Mouse (Mus musculus) limb, embryonic 12.5 days (tissue): ENCODE results near the gene BC016579. TPM values are rescaled to one million over a fixed set of nuclear protein-coding genes. Genes with fewer than 3 reads are reported as not detected.

Experiments
- ATAC-seq: fragments of 200-750 bp; cut with Nextera tagmentation; 2 replicates; pipeline ENCODE4 v1.8.0; 2017; ENCODE audit warnings: low read depth, moderate TSS enrichment; ENCODE audit not compliant: insufficient number of reproducible peaks, insufficient read depth, low FRiP score, low TSS enrichment
- H3K27ac ChIP-seq: fragments of 300-500 bp; sonication (generic); 2 replicates; pipeline ENCODE4 v1.5.1; 2016; ENCODE audit warnings: mild to moderate bottlenecking, moderate library complexity
- H3K27me3 ChIP-seq: fragments of 300-500 bp; sonication (generic); 2 replicates; pipeline ENCODE4 v1.6.1; 2016; ENCODE audit warnings: mild to moderate bottlenecking, moderate library complexity
- H3K36me3 ChIP-seq: fragments of 300-500 bp; sonication (generic); 2 replicates; pipeline ENCODE4 v1.6.1; 2016; ENCODE audit warnings: mild to moderate bottlenecking, moderate library complexity
- H3K4me1 ChIP-seq: fragments of 300-500 bp; sonication (generic); replicated peaks from 2 replicates; pipeline ENCODE4 v1.6.1; 2016
- H3K4me2 ChIP-seq: fragments of 300-500 bp; sonication (generic); 2 replicates; pipeline ENCODE4 v1.6.1; 2016; ENCODE audit warnings: mild to moderate bottlenecking, moderate library complexity
- H3K4me3 ChIP-seq: fragments of 300-500 bp; sonication (generic); replicated peaks from 2 replicates; pipeline ENCODE4 v1.5.1; 2016; ENCODE audit warnings: mild to moderate bottlenecking
- H3K9ac ChIP-seq: fragments of 300-500 bp; sonication (generic); replicated peaks from 2 replicates; pipeline ENCODE4 v1.6.1; 2016; ENCODE audit warnings: mild to moderate bottlenecking, moderate library complexity
- H3K9me3 ChIP-seq: fragments of 300-500 bp; sonication (generic); 2 replicates; pipeline ENCODE4 v1.6.1; 2016; ENCODE audit warnings: mild to moderate bottlenecking, moderate library complexity
- WGBS: fragments of 180-500 bp; shearing (Covaris S2); methylation state at CpG from one replicate; pipeline ENCODE4 v1.1.7; 2016; 5-methylcytosine and 5-hydroxymethylcytosine counted together
- polyA plus RNA-seq: library from polyadenylated mRNA; unstranded; fragments of >200 nt; fragmentation: Nextera tagmentation; extraction: Ambion mirVana; gene quantifications from 2 replicates; pipeline ENCODE4 v1.2.1, GENCODE M21; 2016

BC016579 gene
- polyA plus RNA-seq, 1 experiment from 2014 or later, result 0.19 TPM

DNA sequence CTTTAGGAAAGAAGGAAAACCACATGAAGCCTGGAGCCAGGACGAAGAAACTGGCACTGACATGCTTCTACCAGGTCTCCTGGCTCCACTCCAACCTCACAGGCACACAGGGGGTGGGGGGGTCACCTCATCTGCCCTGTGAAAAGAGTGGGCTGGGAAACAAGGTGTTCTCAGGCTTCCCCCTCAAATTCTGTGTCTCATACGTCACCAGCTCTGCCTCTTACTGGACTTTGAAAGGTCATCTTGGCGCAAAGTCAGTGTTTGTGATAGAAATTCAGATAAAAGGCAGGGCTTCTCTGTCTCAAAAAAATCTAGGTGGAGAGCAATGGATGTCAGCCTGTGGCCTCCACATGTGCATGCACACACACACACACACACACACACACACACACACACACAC, 12.6 kb downstream of the BC016579 start:
- Histone ChIP-seq H3K27ac (no peak overlapping the region), H3K4me1 (0 out of 2 replicates have a peak, but pooled peaks cover 4% of the 10 kb centered on the region), H3K9me3 (no peaks in the 10 kb centered on the region), H3K4me2 (no peak overlapping the region), H3K36me3 (no peaks in the 10 kb centered on the region), H3K27me3 (no peaks in the 10 kb centered on the region), H3K4me3 (no peak overlapping the region), H3K9ac (no peak overlapping the region)
- 0 out of 2 replicates have a peak, but pooled peaks have one; percentile 31 for ATAC-seq
- WGBS, result 73% methylated on average over 3 of the region's 3 CpGs

GRCm38 (mm10) chr16:45640070-45640762, 13.7 kb downstream of the BC016579 start:
- WGBS, result 80% methylated on average over 10 of the region's 10 CpGs
- ATAC-seq, result no peak

DNA sequence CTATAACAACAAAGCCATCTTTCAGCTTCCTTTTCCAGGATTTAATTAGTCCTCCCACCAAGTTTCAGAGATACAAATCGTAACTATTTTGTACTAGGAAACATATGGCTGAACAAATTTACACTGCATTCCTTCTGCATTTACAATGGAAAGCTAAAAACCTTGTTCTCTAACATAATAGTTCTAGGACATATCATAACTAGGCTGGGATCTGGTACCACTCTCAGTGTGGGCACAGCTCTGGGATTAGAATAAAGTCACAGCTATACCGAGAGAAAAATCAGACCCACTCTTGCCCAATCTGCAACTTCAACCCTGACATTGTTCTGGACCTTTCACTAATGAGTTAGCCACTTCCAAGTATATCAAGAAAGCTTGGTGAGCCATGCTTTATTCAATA, 18.0 kb downstream of the BC016579 start:
- no peak overlapping the region for H3K4me3 ChIP-seq
- no peaks in the 10 kb centered on the region for H3K4me1 ChIP-seq
- H3K9me3 ChIP-seq, result no peaks in the 10 kb centered on the region
- no peak overlapping the region for H3K27ac ChIP-seq
- ATAC-seq, result no peak
- H3K36me3 ChIP-seq, result no peaks in the 10 kb centered on the region
- H3K9ac ChIP-seq, result no peak overlapping the region
- H3K4me2 ChIP-seq, result no peak overlapping the region
- H3K27me3 ChIP-seq, result no peaks in the 10 kb centered on the region
- WGBS, result 80% methylated on average over 2 of the region's 2 CpGs

More at GRCm38 (mm10) chr16:45640070-45640762, 13.7 kb downstream of the BC016579 start:
- Histone ChIP-seq H3K4me3 (no peak overlapping the region), H3K4me1 (0 out of 2 replicates have a peak, but pooled peaks cover 4% of the 10 kb centered on the region), H3K9ac (no peak overlapping the region), H3K4me2 (no peak overlapping the region), H3K36me3 (no peaks in the 10 kb centered on the region), H3K27ac (no peak overlapping the region), H3K9me3 (no peaks in the 10 kb centered on the region), H3K27me3 (no peaks in the 10 kb centered on the region)

- Histone ChIP-seq H3K27ac (no peak overlapping the region), H3K36me3 (no peaks in the 10 kb centered on the region), H3K4me3 (no peak overlapping the region), H3K9ac (no peak overlapping the region), H3K9me3 (no peaks in the 10 kb centered on the region), H3K4me1 (no peaks in the 10 kb centered on the region), H3K4me2 (no peak overlapping the region), H3K27me3 (no peaks in the 10 kb centered on the region)
- WGBS, result 77% methylated on average over 4 of the region's 4 CpGs
- no peak for ATAC-seq
Measured at GRCm38 (mm10) chr16:45632420-45632819, 21.4 kb downstream of the BC016579 start.

GRCm38 (mm10) chr16:45630347-45630960, 23.4 kb downstream of the BC016579 start:
- Histone ChIP-seq H3K9ac (no peak overlapping the region), H3K27me3 (no peaks in the 10 kb centered on the region), H3K36me3 (no peaks in the 10 kb centered on the region), H3K27ac (no peak overlapping the region), H3K9me3 (no peaks in the 10 kb centered on the region), H3K4me2 (no peak overlapping the region), H3K4me1 (no peaks in the 10 kb centered on the region), H3K4me3 (no peak overlapping the region)
- ATAC-seq, result 0 out of 2 replicates have a peak, but pooled peaks have one; percentile 52
- 43% methylated on average over 5 of the region's 5 CpGs for WGBS

GRCm38 (mm10) chr16:45629497-45630105, 24.3 kb downstream of the BC016579 start:
- WGBS, result 75% methylated on average over 8 of the region's 8 CpGs
- no peak overlapping the region for H3K4me2 ChIP-seq
- H3K27ac ChIP-seq, result no peak overlapping the region
- no peak overlapping the region for H3K9ac ChIP-seq
- ATAC-seq, result no peak
- no peak overlapping the region for H3K4me3 ChIP-seq
- no peaks in the 10 kb centered on the region for H3K9me3 ChIP-seq
- H3K4me1 ChIP-seq, result no peaks in the 10 kb centered on the region
- H3K36me3 ChIP-seq, result no peaks in the 10 kb centered on the region
- H3K27me3 ChIP-seq, result no peaks in the 10 kb centered on the region

DNA sequence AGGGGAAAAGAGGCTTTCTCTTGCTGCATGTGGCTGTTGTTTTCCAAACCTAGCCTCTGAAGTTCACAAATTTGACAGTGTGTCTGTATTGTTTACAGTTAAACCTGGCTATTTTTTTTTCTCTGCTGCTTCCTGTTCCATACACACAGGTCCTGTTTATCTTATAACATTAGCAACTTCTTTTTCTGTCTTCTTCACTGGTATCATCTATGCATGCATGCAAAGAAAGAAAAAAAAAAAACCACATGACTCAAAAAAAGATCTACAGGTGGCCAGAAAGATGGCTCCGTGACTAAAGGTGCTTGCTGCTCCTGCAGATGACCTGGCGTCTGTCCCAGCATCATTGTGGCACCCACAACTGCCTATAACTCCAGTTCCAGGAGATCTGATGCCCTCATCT, 28.5 kb downstream of the BC016579 start:
- no peaks in the 10 kb centered on the region for H3K4me1 ChIP-seq
- H3K4me2 ChIP-seq, result no peak overlapping the region
- no peak for ATAC-seq
- H3K9me3 ChIP-seq, result no peaks in the 10 kb centered on the region
- WGBS, result 94% methylated on average over 2 of the region's 2 CpGs
- no peaks in the 10 kb centered on the region for H3K27me3 ChIP-seq
- no peak overlapping the region for H3K9ac ChIP-seq
- H3K36me3 ChIP-seq, result no peaks in the 10 kb centered on the region
- H3K4me3 ChIP-seq, result no peak overlapping the region
- no peak overlapping the region for H3K27ac ChIP-seq

- Histone ChIP-seq H3K9me3 (no peaks in the 10 kb centered on the region), H3K4me1 (no peaks in the 10 kb centered on the region), H3K4me2 (no peak overlapping the region), H3K27ac (no peak overlapping the region), H3K27me3 (no peaks in the 10 kb centered on the region), H3K9ac (no peak overlapping the region), H3K4me3 (no peak overlapping the region), H3K36me3 (no peaks in the 10 kb centered on the region)
- WGBS, result 81% methylated on average over 2 of the region's 2 CpGs
- ATAC-seq, result no peak
Measured at GRCm38 (mm10) chr16:45624791-45625190, 29.1 kb downstream of the BC016579 start.

GRCm38 (mm10) chr16:45623230-45623629, 30.6 kb downstream of the BC016579 start:
- no peaks in the 10 kb centered on the region for H3K36me3 ChIP-seq
- no peak overlapping the region for H3K4me2 ChIP-seq
- H3K27ac ChIP-seq, result no peak overlapping the region
- H3K9me3 ChIP-seq, result no peaks in the 10 kb centered on the region
- WGBS, result 95% methylated on average over 4 of the region's 4 CpGs
- no peaks in the 10 kb centered on the region for H3K27me3 ChIP-seq
- ATAC-seq, result no peak
- no peak overlapping the region for H3K4me3 ChIP-seq
- no peak overlapping the region for H3K9ac ChIP-seq
- H3K4me1 ChIP-seq, result no peaks in the 10 kb centered on the region

DNA sequence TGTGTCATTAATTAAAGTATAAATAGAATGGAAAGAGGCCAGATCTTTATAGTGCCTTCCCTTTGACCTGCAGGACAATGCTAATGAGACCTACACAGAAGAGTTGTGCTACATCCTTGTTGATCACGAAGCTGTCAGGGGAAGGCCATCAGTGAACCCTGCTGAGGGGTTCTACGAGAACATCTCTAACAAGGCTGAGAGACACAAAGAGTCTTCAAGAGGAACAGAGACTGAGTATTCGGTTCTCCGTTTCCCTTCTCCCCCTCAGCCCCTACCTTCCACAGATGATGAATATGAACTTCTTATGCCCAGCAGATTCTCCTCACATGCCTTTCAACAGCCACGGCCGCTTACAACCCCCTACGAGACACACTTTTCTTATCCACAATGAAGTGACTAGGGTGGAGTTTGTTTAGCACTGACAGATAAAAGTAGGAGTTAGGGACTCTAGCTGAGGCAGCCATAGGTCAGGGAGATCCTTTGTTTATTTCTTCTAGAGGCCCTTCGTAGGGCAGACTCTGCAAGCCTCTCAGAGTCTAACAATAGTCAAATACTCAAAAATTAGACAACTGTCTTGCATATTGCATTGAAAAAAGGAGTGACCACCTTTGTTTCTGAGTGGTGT, 34.0 kb downstream of the BC016579 start:
- Histone ChIP-seq H3K4me2 (no peak overlapping the region), H3K9me3 (no peaks in the 10 kb centered on the region), H3K9ac (no peak overlapping the region), H3K4me3 (no peak overlapping the region), H3K27ac (no peak overlapping the region), H3K4me1 (no peaks in the 10 kb centered on the region), H3K27me3 (no peaks in the 10 kb centered on the region), H3K36me3 (no peaks in the 10 kb centered on the region)
- WGBS, result 80% methylated on average over 8 of the region's 8 CpGs
- ATAC-seq, result no peak

GRCm38 (mm10) chr16:45615944-45616343, 37.9 kb downstream of the BC016579 start:
- no peaks in the 10 kb centered on the region for H3K36me3 ChIP-seq
- no peak for ATAC-seq
- H3K4me1 ChIP-seq, result no peaks in the 10 kb centered on the region
- no peaks in the 10 kb centered on the region for H3K9me3 ChIP-seq
- H3K9ac ChIP-seq, result no peak overlapping the region
- no peak overlapping the region for H3K27ac ChIP-seq
- no peak overlapping the region for H3K4me2 ChIP-seq
- WGBS, result 83% methylated on average over 1 of the region's 1 CpGs
- no peaks in the 10 kb centered on the region for H3K27me3 ChIP-seq
- H3K4me3 ChIP-seq, result no peak overlapping the region
